Mouse (Mus musculus) kidney, adult 11 months (tissue): Measurements from ENCODE around the gene Sf3b2.

ENCODE experiments used
- DNase-seq: peaks from one replicate; pipeline ENCODE4 v3.0.0; 2022

Gene Sf3b2

GRCm38 (mm10) chr19:5294972-5295735 is at the start of gene Sf3b2:
Sf3b2 (minus strand) TSS chr19:5295455.
- DNase-seq: peak; percentile 99

- DNase-seq: no peak
These were observed 46.1 kb upstream of the Sf3b2 start for GRCm38 (mm10) chr19:5341360-5341759.

DNA sequence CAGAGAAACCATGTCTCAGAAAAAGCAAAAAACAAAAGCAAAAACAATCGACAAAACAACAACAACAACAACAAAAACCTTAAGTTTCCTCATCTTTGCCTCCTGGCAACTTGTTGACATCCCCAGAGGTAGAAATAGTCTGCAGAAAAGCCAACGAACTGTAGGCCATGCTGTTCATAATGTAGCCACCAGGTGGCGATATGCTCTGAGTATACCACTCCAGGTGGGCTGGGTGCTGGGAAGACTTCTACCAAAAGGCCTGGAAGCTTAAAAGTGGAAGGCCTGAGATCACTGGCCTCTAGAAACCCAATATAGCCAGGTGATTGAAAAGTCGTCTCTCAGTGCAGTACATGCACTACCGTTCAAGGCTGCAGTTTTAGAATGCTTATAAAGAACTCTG is 42.7 kb upstream of the Sf3b2 start:
- peak; percentile 63 for DNase-seq

DNA sequence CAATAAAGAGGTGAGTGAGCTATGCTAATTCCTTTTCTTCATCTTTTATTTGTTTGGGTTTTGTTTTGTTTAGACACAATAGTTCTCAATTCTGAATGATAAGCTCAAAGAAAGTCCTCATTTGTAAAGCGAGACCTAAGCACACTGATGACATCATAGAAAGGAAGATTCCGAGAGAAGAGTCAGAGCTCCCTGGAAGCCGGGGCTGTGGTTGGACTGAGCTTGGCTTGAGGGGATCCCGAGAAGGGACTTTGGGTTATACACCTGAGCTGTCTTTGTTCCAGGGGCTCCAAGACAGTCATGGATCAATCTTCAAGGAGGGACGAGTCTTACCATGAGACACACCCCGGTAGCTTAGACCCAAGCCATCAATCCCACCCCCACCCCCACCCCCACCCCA is 40.2 kb upstream of the Sf3b2 start, which contains the start of gene Catsper1:
Gene Catsper1 (plus strand): TSS at position 301 of the 400 bp plus-strand sequence.
- DNase-seq: no peak

DNA sequence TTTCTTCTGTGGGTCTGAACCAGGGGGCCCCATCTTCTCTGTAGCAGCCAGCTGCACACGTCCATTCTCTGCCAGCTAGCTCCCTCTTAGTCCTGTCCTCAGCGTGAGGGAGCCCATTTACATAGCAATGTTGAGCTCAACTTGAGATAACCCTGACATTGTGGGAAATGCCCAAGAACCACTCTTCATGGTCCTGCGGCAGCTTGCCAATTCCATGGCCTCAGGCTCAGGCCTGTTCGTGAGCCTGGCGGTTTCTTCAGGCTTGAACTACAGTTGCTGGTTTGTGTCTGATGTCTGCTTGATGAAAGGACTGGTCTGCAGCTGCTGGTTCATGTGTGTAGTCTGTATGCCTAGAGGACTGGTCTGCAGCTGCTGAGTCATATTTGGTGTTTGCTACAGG is 39.5 kb upstream of the Sf3b2 start:
- DNase-seq: no peak

- DNase-seq: peak; percentile 44
These were observed 32.7 kb upstream of the Sf3b2 start for GRCm38 (mm10) chr19:5327970-5328369.

GRCm38 (mm10) chr19:5323801-5324200 is 28.5 kb upstream of the Sf3b2 start:
- peak; percentile 54 for DNase-seq

DNA sequence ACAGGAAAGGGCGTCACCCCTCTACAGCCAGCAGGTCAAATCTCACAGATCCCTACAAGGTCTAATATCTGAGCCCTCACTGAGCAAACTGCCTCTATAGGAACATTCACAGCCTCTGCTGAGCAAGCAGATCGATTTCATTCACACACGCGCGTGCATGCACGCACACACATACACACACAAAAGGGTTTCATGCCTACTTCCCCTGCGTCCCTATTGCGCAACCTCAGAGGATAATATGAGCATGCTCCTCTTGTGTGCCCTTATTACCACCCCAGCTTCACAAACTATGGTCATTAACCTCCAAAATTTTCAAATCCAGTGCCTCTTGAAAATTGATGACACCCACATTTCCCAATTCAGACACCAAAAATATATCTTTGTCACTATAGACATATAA is 17.9 kb upstream of the Sf3b2 start:
- DNase-seq: no peak

DNA sequence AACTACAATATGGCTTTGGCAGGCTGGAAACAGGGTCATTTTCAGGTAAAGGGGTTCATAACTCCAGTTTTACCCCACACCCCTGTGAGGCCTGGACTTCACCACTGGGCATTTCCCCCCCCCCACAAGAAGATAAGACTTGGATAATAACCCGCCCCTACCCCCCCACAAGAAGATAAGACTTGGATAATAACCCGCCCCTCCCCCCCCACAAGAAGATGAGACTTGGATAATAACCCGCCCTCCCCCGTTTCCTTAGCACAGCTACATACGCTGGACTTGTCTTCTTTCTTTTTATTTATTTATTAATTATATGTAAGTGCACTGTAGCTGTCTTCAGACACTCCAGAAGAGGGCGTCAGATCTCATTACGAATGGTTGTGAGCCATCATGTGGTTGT is 13.8 kb upstream of the Sf3b2 start:
- no peak for DNase-seq

- DNase-seq: no peak
These were observed 11.9 kb upstream of the Sf3b2 start for GRCm38 (mm10) chr19:5306968-5307734.

DNA sequence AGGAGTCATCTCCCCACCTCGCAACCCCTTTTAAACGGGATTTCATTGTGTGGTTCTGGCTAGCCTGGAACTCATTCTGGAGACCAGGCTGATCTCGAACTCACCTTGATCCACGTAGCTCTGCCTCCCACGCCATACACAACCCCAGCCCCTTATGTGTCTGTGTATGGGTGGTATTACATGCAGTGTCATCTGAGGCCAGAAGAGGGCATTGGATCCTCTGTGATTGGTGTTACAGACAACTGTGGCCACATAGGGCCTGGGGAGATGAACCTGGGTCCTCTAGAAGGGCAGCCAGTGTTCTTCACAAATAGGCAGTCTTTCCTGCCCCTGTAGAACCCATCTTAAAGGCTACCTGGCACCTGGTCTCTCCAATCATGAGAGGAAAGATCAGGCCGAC is 11.0 kb upstream of the Sf3b2 start:
- DNase-seq: no peak

DNA sequence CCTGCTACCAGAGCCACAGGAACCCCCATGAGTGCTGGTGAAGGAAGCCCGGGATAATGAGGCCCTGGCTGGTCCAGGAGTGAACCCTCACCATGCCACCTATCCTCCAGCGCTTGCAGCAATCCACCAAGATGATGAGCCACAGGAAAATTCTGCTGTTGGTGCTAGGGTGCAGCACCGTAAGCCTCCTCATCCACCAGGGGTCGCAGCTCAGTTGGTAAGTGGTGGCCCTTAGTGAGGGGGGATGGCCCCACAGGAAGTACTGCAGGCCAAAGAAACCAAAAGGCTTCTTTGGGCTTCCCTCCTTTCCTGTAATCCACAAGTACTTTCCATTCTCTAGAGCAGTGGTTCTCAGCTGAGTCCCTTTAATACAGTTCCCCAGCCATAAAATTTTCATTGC is 7.2 kb upstream of the Sf3b2 start:
- no peak for DNase-seq

GRCm38 (mm10) chr19:5300588-5300987 is 5.3 kb upstream of the Sf3b2 start:
- DNase-seq: no peak

GRCm38 (mm10) chr19:5297903-5298800 is 2.9 kb upstream of the Sf3b2 start, which contains the start of gene Gal3st3:
Gal3st3 (plus strand) TSS chr19:5298331.
- no peak for DNase-seq

- DNase-seq: no peak
These were observed 1.4 kb upstream of the Sf3b2 start for GRCm38 (mm10) chr19:5296630-5297029.

DNA sequence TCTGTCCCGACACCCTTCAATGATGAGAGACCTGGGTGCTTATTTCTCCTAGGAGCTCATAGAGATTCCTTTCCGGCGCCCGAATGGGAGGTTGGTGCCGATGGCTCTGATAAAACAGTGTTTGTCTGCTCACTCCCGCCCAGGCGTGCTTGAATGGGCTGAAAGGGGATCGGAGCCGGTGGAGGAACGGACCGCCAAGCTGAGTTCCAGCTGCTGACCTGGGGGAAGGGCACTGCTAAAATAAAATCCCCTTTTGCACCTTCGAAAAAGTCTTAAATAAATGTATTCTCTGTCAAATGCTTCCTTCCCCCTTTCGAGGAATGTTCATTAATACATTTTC is 451 bp upstream of the Sf3b2 start:
- no peak for DNase-seq

DNA sequence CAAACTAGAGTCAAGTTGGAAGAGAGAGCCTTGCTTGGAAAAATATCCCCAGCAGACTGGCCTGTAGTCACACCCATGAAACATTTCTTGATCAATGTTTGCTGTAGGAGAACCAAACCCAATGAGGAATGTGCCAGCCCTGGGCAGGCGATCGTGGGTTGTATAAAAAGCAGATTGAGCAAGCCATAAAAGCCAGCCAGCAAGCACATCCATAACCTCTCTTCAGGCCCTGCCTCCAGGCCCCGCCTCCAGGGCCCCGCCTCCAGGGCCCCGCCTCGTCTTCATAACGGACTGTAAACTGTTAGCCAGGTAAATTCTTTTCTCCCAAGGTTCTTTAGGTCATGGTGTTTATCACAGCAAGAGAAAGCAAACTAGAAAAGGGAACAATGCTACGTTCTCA is 16.9 kb downstream of the Sf3b2 start:
- peak; percentile 25 for DNase-seq

GRCm38 (mm10) chr19:5277140-5277539 is 18.1 kb downstream of the Sf3b2 start:
- DNase-seq: no peak

DNA sequence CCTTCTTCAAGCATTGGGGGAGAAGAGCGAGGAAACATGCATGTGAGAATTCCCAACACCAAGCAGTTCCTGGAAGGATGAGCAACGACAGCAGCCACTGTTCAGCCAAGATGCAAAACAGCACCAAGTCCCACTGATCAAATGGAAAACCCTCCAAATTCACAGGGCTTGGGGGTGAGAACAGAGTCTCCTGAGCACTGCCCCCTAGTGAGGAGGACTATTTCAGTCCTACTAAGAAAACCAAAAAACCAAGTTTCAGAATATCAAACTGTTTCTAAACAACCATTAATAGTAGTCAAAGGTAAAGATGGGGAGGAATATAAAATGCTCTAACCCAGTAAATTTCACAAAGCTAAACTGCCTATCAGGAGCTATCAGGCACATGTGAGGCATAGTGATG is 18.7 kb downstream of the Sf3b2 start:
- DNase-seq: no peak

- no peak for DNase-seq
These were observed 19.5 kb downstream of the Sf3b2 start for GRCm38 (mm10) chr19:5275736-5276135.

GRCm38 (mm10) chr19:5274641-5275040 is 20.6 kb downstream of the Sf3b2 start:
- DNase-seq: no peak

DNA sequence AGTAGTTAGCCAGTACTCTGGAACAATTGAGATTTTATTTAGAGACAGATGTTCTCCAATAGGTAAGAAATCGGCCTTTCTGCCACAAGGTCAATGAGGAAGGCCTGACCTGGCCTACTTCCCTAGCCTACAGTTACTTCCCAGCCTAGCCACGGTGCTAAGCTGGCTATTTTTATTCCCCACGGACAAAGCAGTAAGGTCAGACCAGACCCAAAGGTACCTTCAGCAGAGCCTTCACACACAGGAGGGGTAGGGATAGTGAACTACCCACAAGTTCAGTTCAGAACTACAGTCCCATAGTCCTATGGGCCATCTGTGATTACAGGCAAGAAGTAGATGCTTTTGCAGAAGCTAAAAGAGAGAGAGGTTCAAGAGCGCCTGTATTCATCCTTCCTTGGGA is 21.3 kb downstream of the Sf3b2 start:
- DNase-seq: no peak
